Mouse (Mus musculus): ENCODE measurements around the gene Wdr54.

Gene Wdr54

GRCm38 (mm10) chr6:83155552-83156238 lies 502 bp downstream of the Wdr54 start:
- DNase-seq: no peak

GRCm38 (mm10) chr6:83153485-83153884 lies 2.7 kb downstream of the Wdr54 start:
- DNase-seq: no peak

GRCm38 (mm10) chr6:83153038-83153437 lies 3.2 kb downstream of the Wdr54 start:
- DNase-seq: no peak

GRCm38 (mm10) chr6:83151721-83152120 lies 4.5 kb downstream of the Wdr54 start:
- DNase-seq: no peak

GRCm38 (mm10) chr6:83147280-83147679 lies 8.9 kb downstream of the Wdr54 start:
- no peak for DNase-seq

- no peak for DNase-seq
These were observed 10.4 kb downstream of the Wdr54 start for GRCm38 (mm10) chr6:83145805-83146204.

GRCm38 (mm10) chr6:83145209-83145608 lies 11.0 kb downstream of the Wdr54 start:
- DNase-seq: no peak

- DNase-seq: no peak
These were observed 13.3 kb downstream of the Wdr54 start for GRCm38 (mm10) chr6:83142886-83143285.

GRCm38 (mm10) chr6:83142211-83142731 lies 13.9 kb downstream of the Wdr54 start:
- no peak for DNase-seq

- no peak for DNase-seq
These were observed 14.6 kb downstream of the Wdr54 start for GRCm38 (mm10) chr6:83141636-83142035.

GRCm38 (mm10) chr6:83140044-83140443 lies 16.2 kb downstream of the Wdr54 start:
- DNase-seq: no peak

- DNase-seq: no peak
These were observed 18.1 kb downstream of the Wdr54 start for GRCm38 (mm10) chr6:83138056-83138455.

GRCm38 (mm10) chr6:83137576-83137950 lies 18.6 kb downstream of the Wdr54 start:
- DNase-seq: no peak

GRCm38 (mm10) chr6:83136881-83137575 lies 19.2 kb downstream of the Wdr54 start:
- no peak for DNase-seq

- DNase-seq: no peak
These were observed 19.8 kb downstream of the Wdr54 start for GRCm38 (mm10) chr6:83136291-83136880.

GRCm38 (mm10) chr6:83135571-83136161 lies 20.5 kb downstream of the Wdr54 start:
- no peak for DNase-seq

GRCm38 (mm10) chr6:83134951-83135513 lies 21.2 kb downstream of the Wdr54 start, which contains the start of gene Rtkn:
Rtkn (plus strand) TSS chr6:83135463.
- no peak for DNase-seq

- no peak for DNase-seq
These were observed 22.0 kb downstream of the Wdr54 start for GRCm38 (mm10) chr6:83134226-83134625.

- no peak for DNase-seq
These were observed 23.8 kb downstream of the Wdr54 start for GRCm38 (mm10) chr6:83132176-83132919.

GRCm38 (mm10) chr6:83131469-83132034 lies 24.6 kb downstream of the Wdr54 start:
- no peak for DNase-seq

GRCm38 (mm10) chr6:83127419-83127818 lies 28.8 kb downstream of the Wdr54 start:
- no peak for DNase-seq

GRCm38 (mm10) chr6:83125331-83125730 lies 30.9 kb downstream of the Wdr54 start, which contains the start of gene Ino80b:
Ino80b (minus strand) TSS chr6:83125431.
- no peak for DNase-seq
